Mouse (Mus musculus) stomach, postnatal 0 days (tissue): ENCODE measurements around the gene Art2b. TPM values are rescaled to one million over a fixed set of nuclear protein-coding genes. Genes with fewer than 3 reads are reported as not detected.
A peak's percentile ranks its signal among the peaks of the same experiment; 100 is the strongest.

Source experiments
- ATAC-seq: fragments of 200-750 bp; cut with Nextera tagmentation; 2 replicates; pipeline ENCODE4 v1.8.0; 2017; ENCODE audit not compliant: low FRiP score, low TSS enrichment
- DNase-seq: peaks from one replicate; pipeline ENCODE4 v3.0.0-alpha.2; 2016; ENCODE audit warnings: low spot score
- H3K27ac ChIP-seq: fragments of 300-500 bp; sonication (generic); replicated peaks from 2 replicates; pipeline ENCODE4 v1.5.1; 2014; ENCODE audit warnings: mild to moderate bottlenecking, control low read depth
- H3K27me3 ChIP-seq: fragments of 300-500 bp; sonication (generic); 2 replicates; pipeline ENCODE4 v1.6.1; 2014; ENCODE audit warnings: low read length; ENCODE audit not compliant: control insufficient read depth, insufficient read depth
- H3K36me3 ChIP-seq: fragments of 300-500 bp; sonication (generic); 2 replicates; pipeline ENCODE4 v1.6.1; 2014; ENCODE audit warnings: low read length, mixed read lengths; ENCODE audit not compliant: control insufficient read depth, insufficient read depth
- H3K4me1 ChIP-seq: fragments of 300-500 bp; sonication (generic); replicated peaks from 2 replicates; pipeline ENCODE4 v1.6.1; 2014; ENCODE audit warnings: antibody characterized with exemption; ENCODE audit not compliant: control insufficient read depth, insufficient read depth
- H3K4me2 ChIP-seq: fragments of 300-500 bp; sonication (generic); replicated peaks from 2 replicates; pipeline ENCODE4 v1.6.1; 2014; ENCODE audit warnings: low read depth, mild to moderate bottlenecking, control low read depth, moderate library complexity
- H3K4me3 ChIP-seq: fragments of 300-500 bp; sonication (generic); 2 replicates; pipeline ENCODE4 v1.5.1; 2014; ENCODE audit warnings: low read depth, low read length, control low read depth
- H3K9ac ChIP-seq: fragments of 300-500 bp; sonication (generic); 2 replicates; pipeline ENCODE4 v1.6.1; 2014; ENCODE audit warnings: mild to moderate bottlenecking, low read length, control low read depth, mixed read lengths
- H3K9me3 ChIP-seq: fragments of 300-500 bp; sonication (generic); 2 replicates; pipeline ENCODE4 v1.6.1; 2016; ENCODE audit warnings: low read length; ENCODE audit not compliant: control insufficient read depth
- CTCF ChIP-seq: IDR thresholded peaks from 2 replicates; pipeline ENCODE4 v1.5.1; 2016; ENCODE audit warnings: antibody characterized with exemption, low read depth, mild to moderate bottlenecking, moderate library complexity
- EP300 ChIP-seq: optimal IDR thresholded peaks from 2 replicates; pipeline ENCODE3; 2016; ENCODE audit warnings: antibody characterized with exemption
- WGBS: fragments of 180-500 bp; shearing (Covaris S2); extraction: QIAGEN DNeasy Blood & Tissue Kit; methylation state at CpG from one replicate; pipeline ENCODE4 v1.1.7; 2014; 5-methylcytosine and 5-hydroxymethylcytosine counted together
- polyA plus RNA-seq: library from polyadenylated mRNA; unstranded; fragments of >200 nt; fragmentation: Nextera tagmentation; extraction: Ambion mirVana; gene quantifications from 2 replicates; pipeline ENCODE4 v1.2.1, GENCODE M21; 2015

Art2b gene
- polyA plus RNA-seq, 1 experiment from 2014 or later: not detected

- Histone ChIP-seq H3K4me1 (0 out of 2 replicates have a peak, but pooled peaks cover 2% of the 10 kb centered on the region), H3K9me3 (no peaks in the 10 kb centered on the region), H3K27ac (no peak overlapping the region), H3K4me3 (no peak overlapping the region), H3K36me3 (no peaks in the 10 kb centered on the region), H3K4me2 (no peak overlapping the region), H3K9ac (no peak overlapping the region), H3K27me3 (no peaks in the 10 kb centered on the region)
- ATAC-seq: no peak
- DNase-seq: no peak
- 48% methylated on average over 9 of the region's 9 CpGs for WGBS
- no peak for TF ChIP-seq CTCF
- no peak for TF ChIP-seq EP300
Measured at GRCm38 (mm10) chr7:101539774-101540173, 45.6 kb downstream of the Art2b start.

GRCm38 (mm10) chr7:101538141-101538933 lies 47.1 kb downstream of the Art2b start:
- no peaks in the 10 kb centered on the region for H3K36me3 ChIP-seq
- H3K4me2 ChIP-seq: no peak overlapping the region; the same call in 1 of the 2 replicates
- H3K4me1 ChIP-seq: 0 out of 2 replicates have a peak, but pooled peaks cover 2% of the 10 kb centered on the region
- no peaks in the 10 kb centered on the region for H3K27me3 ChIP-seq
- WGBS: 24% methylated on average over 14 of the region's 14 CpGs
- DNase-seq (peak; percentile 23), ATAC-seq (peak; percentile 69; the same call in 1 of the 2 replicates)
- no peak overlapping the region for H3K9ac ChIP-seq
- no peak for TF ChIP-seq EP300
- peak; percentile 75 for TF ChIP-seq CTCF
- H3K9me3 ChIP-seq: no peaks in the 10 kb centered on the region
- H3K27ac ChIP-seq: no peak overlapping the region
- H3K4me3 ChIP-seq: no peak overlapping the region

- Histone ChIP-seq H3K27ac (peak overlapping the region; percentile 5; the same call in 1 of the 2 replicates), H3K4me1 (0 out of 2 replicates have a peak, but pooled peaks cover 2% of the 10 kb centered on the region), H3K9me3 (no peaks in the 10 kb centered on the region), H3K27me3 (no peaks in the 10 kb centered on the region), H3K9ac (no peak overlapping the region), H3K4me3 (no peak overlapping the region), H3K4me2 (no peak overlapping the region; the same call in 1 of the 2 replicates), H3K36me3 (no peaks in the 10 kb centered on the region)
- no peak for TF ChIP-seq CTCF
- ATAC-seq: 0 out of 2 replicates have a peak, but pooled peaks have one; percentile 12
- WGBS: 40% methylated on average over 8 of the region's 8 CpGs
- no peak for DNase-seq
Measured at GRCm38 (mm10) chr7:101537541-101537940, 47.9 kb downstream of the Art2b start.

GRCm38 (mm10) chr7:101535517-101535916 lies 49.9 kb downstream of the Art2b start:
- Histone ChIP-seq H3K27ac (no peak overlapping the region), H3K4me1 (0 out of 2 replicates have a peak, but pooled peaks cover 2% of the 10 kb centered on the region), H3K4me2 (no peak overlapping the region), H3K27me3 (no peaks in the 10 kb centered on the region), H3K9ac (no peak overlapping the region), H3K36me3 (no peaks in the 10 kb centered on the region), H3K4me3 (no peak overlapping the region), H3K9me3 (no peaks in the 10 kb centered on the region)
- 59% methylated on average over 5 of the region's 5 CpGs for WGBS
- DNase-seq (no peak), ATAC-seq (no peak)
- no peak for TF ChIP-seq CTCF

GRCm38 (mm10) chr7:101535102-101535501 lies 50.3 kb downstream of the Art2b start:
- H3K4me3 ChIP-seq: no peak overlapping the region
- H3K9ac ChIP-seq: no peak overlapping the region
- no peaks in the 10 kb centered on the region for H3K27me3 ChIP-seq
- no peak overlapping the region for H3K27ac ChIP-seq
- 0 out of 2 replicates have a peak, but pooled peaks cover 2% of the 10 kb centered on the region for H3K4me1 ChIP-seq
- no peaks in the 10 kb centered on the region for H3K36me3 ChIP-seq
- TF ChIP-seq CTCF (no peak), EP300 (no peak)
- no peak overlapping the region for H3K4me2 ChIP-seq
- 35% methylated on average over 10 of the region's 10 CpGs for WGBS
- no peaks in the 10 kb centered on the region for H3K9me3 ChIP-seq
- ATAC-seq: no peak
- DNase-seq: no peak

- Histone ChIP-seq H3K4me2 (no peak overlapping the region), H3K9ac (no peak overlapping the region), H3K27ac (no peak overlapping the region), H3K9me3 (no peaks in the 10 kb centered on the region), H3K27me3 (no peaks in the 10 kb centered on the region), H3K4me1 (0 out of 2 replicates have a peak, but pooled peaks cover 2% of the 10 kb centered on the region), H3K36me3 (no peaks in the 10 kb centered on the region), H3K4me3 (no peak overlapping the region)
- WGBS: 27% methylated on average over 5 of the region's 5 CpGs
- TF ChIP-seq EP300: no peak
- TF ChIP-seq CTCF: no peak
- no peak for ATAC-seq
- DNase-seq: no peak
Measured at GRCm38 (mm10) chr7:101534428-101534827, 51.0 kb downstream of the Art2b start.

Other genes starting within 250 kb of the Art2b start
- gene Arap1, start 237.5 kb downstream of the Art2b start, polyA plus RNA-seq: 37.2 and 44.7 TPM in 2 replicates
- 0.24 TPM in 1 of 2 replicates, not detected in the other for gene Gm45837, start 174.7 kb downstream of the Art2b start, polyA plus RNA-seq
- 9.2 and 9.5 TPM in 2 replicates for gene Pde2a, start 163.9 kb downstream of the Art2b start, polyA plus RNA-seq
- gene Clpb, start 78.0 kb upstream of the Art2b start, polyA plus RNA-seq: 38.6 and 40.2 TPM in 2 replicates
- gene Phox2a, start 232.7 kb upstream of the Art2b start, polyA plus RNA-seq: 3.7 and 4.4 TPM in 2 replicates